Mouse (Mus musculus) lung, postnatal 0 days (tissue): ENCODE results near the gene Gm10358.

Experiments used
- CTCF ChIP-seq: IDR thresholded peaks from 2 replicates; pipeline ENCODE4 v1.5.1; 2016; ENCODE audit warnings: antibody characterized with exemption, mild to moderate bottlenecking
- EP300 ChIP-seq: IDR thresholded peaks from 2 replicates; pipeline ENCODE4 v1.6.1; 2016; ENCODE audit warnings: antibody characterized with exemption, mild to moderate bottlenecking, control low read depth

DNA sequence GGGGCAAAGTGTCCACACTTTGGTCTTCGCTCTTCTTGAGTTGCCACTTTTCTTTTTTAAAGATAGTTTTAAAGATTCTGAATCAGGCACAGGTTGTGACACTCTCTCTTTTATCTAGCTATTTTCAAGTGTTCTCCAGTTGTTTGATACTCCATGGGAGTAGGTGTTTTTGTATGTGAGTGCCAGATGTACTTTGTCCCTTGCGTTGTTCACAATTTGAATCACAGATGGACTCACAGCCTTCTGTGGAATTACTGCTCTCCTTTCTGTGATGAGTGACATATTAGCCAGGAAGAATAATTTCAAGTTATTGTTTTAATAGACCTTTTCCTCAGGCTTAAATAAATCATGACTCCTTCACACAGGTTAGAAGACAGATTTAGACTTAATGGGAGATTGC is 34.4 kb downstream of the Gm10358 start:
- TF ChIP-seq CTCF (no peak), EP300 (no peak)
